Mouse (Mus musculus) ES-E14 (cell line): ENCODE measurements around the gene Vav3. TPM values are rescaled to one million over a fixed set of nuclear protein-coding genes. Genes with fewer than 3 reads are reported as not detected.

ENCODE experiments used
- DNase-seq: peaks from one replicate; pipeline ENCODE4 v3.0.0-alpha.2; 2013; ENCODE audit warnings: low read depth, low spot score
- H3K27ac ChIP-seq: 2 replicates; pipeline ENCODE4 v1.5.1; 2012; ENCODE audit warnings: low read depth, mild to moderate bottlenecking, low read length, moderate library complexity, mixed read lengths; ENCODE audit not compliant: poor library complexity, insufficient read depth, severe bottlenecking
- H3K36me3 ChIP-seq: 2 replicates; pipeline ENCODE4 v1.6.1; 2012; ENCODE audit warnings: mild to moderate bottlenecking, low read length, moderate library complexity, mixed read lengths; ENCODE audit not compliant: control insufficient read depth, poor library complexity, insufficient read depth, severe bottlenecking
- H3K4me1 ChIP-seq, 2 experiments: fragments of 150-350 bp in 1 of 2; sonication (generic) in 1 of 2; 2 replicates each; pipeline ENCODE4 v1.6.1; 2012; ENCODE audit warnings: low read length in 2 of 2, mild to moderate bottlenecking in 1 of 2, mixed read lengths in 1 of 2; ENCODE audit not compliant: control insufficient read depth in 2 of 2, insufficient read depth in 2 of 2, poor library complexity in 1 of 2
- H3K4me3 ChIP-seq, 2 experiments: fragments of 150-350 bp in 1 of 2; sonication (generic) in 1 of 2; 2 replicates each; pipeline ENCODE4 v1.5.1; 2012; ENCODE audit warnings: low read length in 2 of 2, low read depth in 1 of 2, mild to moderate bottlenecking in 1 of 2, mixed read lengths in 1 of 2; ENCODE audit not compliant: insufficient read depth in 1 of 2, poor library complexity in 1 of 2, severe bottlenecking in 1 of 2
- H3K9ac ChIP-seq: 2 replicates; pipeline ENCODE4 v1.6.1; 2012; ENCODE audit warnings: low read depth, mild to moderate bottlenecking, low read length, mixed read lengths; ENCODE audit not compliant: poor library complexity, insufficient read depth, severe bottlenecking
- H3K9me3 ChIP-seq: fragments of 150-350 bp; sonication (generic); 2 replicates; pipeline ENCODE4 v1.6.1; 2012; ENCODE audit warnings: low read depth, mild to moderate bottlenecking, low read length; ENCODE audit not compliant: control insufficient read depth, insufficient read depth
- CHD2 ChIP-seq: IDR thresholded peaks from 2 replicates; pipeline ENCODE4 v1.6.1; 2014; ENCODE audit warnings: mild to moderate bottlenecking, low read depth, low read length, inconsistent platforms
- HCFC1 ChIP-seq: IDR thresholded peaks from 2 replicates; pipeline ENCODE4 v1.6.1; 2012; ENCODE audit warnings: low read length, inconsistent platforms, borderline replicate concordance; ENCODE audit not compliant: insufficient read depth
- MAFK ChIP-seq: IDR thresholded peaks from 2 replicates; pipeline ENCODE4 v1.6.1; 2014; ENCODE audit warnings: mild to moderate bottlenecking, low read depth, low read length, inconsistent platforms; ENCODE audit not compliant: insufficient read depth
- ZC3H11A ChIP-seq: IDR thresholded peaks from 2 replicates; pipeline ENCODE4 v1.6.1; 2012; ENCODE audit warnings: low read depth, mild to moderate bottlenecking, inconsistent platforms, low read length, borderline replicate concordance
- ZNF384 ChIP-seq: IDR thresholded peaks from 2 replicates; pipeline ENCODE4 v1.6.1; 2012; ENCODE audit warnings: low read depth, low read length, inconsistent platforms
- in situ Hi-C, 2 experiments: fragments of 600-800 bp; cut with MboI; formaldehyde crosslinking; loops; one replicate each; pipeline ENCODE4 v1.15.1; 2025; ENCODE audit warnings: low sequenced_read_pairs in 2 of 2, inconsistent platforms in 1 of 2; ENCODE audit not compliant: unreplicated experiment in 2 of 2
- total RNA-seq: library from RNA; depleted of rRNA; stranded (reverse); fragments of 300-350 nt; gene quantifications from 2 replicates; pipeline ENCODE4 v1.2.3, GENCODE M21; 2012

Gene Vav3
- total RNA-seq, 1 experiment = 1.6 TPM

DNA sequence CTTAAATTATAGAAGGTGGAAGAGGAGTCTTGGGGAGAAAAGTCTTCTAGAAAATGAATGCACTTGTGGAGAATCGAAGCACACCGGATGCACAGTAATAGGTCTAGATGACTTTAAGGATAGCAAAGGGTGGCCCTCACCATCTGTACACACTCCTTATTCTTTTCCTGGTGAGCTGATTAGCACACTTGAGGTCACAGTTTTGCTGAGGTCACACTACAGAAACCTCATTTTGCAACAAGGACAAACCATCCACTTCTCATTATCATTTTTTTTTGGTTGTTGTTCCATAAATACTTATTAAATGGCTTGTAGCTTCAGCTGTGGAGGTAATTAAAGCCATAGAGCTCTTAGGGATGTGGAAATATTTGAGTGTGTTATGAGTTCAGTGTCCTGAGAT is 25.4 kb downstream of the Vav3 start:
- Histone ChIP-seq H3K9ac (no peak overlapping the region), H3K4me3 (no peak overlapping the region), H3K9me3 (no peaks in the 10 kb centered on the region), H3K36me3 (no peaks in the 10 kb centered on the region), H3K4me1 (no peaks in the 10 kb centered on the region), H3K27ac (no peak overlapping the region)
- no peak for TF ChIP-seq MAFK
- no peak for TF ChIP-seq HCFC1
- no peak for TF ChIP-seq CHD2
- TF ChIP-seq ZC3H11A = no peak
- no peak for TF ChIP-seq ZNF384
- in situ Hi-C loops = no loop called here
- no peak for DNase-seq

DNA sequence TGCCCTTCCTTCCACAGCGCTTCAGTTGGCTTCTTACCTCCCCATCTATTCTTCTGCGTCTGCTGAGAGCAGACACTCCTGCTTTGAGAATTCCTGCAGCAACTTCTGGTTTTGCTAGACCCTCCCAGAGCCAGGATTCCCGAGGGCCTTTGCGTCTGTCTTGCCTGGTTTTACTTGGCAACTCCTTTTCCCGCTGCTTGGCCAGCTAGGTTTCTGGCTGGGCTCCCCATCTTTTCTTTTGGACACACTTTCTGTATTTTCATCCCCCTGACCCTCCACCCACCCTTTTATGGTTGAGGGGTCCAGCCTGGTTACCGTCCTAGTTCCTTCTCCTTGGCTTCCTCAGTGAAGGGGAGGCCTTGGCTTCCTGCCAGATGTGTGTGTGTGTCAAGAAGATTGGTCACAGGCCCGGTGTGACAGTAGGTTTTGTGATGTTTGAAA is 26.0 kb downstream of the Vav3 start:
- Histone ChIP-seq H3K36me3 (no peaks in the 10 kb centered on the region), H3K4me3 (no peak overlapping the region), H3K4me1 (no peaks in the 10 kb centered on the region), H3K27ac (no peak overlapping the region), H3K9ac (no peak overlapping the region), H3K9me3 (no peaks in the 10 kb centered on the region)
- in situ Hi-C loops = no loop called here
- TF ChIP-seq MAFK (no peak), CHD2 (no peak), ZC3H11A (no peak), ZNF384 (no peak), HCFC1 (no peak)
- no peak for DNase-seq

DNA sequence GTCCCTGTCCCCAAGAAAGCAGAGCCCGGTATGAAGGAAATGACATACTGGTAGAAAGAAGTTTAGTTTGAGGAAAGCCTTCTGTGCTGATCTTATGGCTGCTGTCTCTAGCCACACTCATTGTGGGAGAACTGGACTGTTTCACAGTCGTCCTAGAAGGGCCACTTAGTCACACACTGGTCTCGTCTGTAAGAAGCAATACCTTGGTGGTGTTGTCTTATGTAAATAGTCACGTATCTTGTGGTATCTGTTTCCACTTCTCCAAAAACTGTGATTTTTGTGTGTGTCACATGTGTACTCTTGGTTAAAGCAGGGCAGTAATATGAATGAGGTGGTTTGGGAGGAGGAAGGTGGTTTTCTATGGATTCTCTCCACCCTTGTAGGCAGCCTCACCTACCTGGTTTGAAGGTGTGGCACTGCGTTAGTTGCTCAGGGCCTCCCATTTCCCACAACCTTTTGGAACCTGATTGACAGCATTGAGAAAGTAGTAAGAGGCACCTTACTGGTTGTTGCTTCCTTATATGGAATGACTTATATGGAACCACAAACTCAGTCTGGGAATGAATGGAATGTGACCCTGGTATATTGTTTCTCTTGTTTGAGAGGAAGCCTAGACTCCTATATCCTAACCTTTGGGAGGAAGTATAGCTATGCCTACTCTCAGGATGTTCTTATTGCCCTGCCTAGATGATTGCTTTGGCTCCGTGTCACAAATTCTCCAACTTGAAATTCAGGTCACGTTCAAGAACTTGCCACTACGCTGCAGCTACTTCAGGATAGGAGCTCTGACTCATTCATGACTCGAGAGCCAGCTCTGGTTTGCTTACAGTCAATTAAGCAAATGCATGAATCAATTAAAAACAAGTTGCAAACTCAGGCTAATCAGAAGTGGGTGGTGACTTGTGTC is 28.2 kb downstream of the Vav3 start:
- no peak overlapping the region for H3K27ac ChIP-seq
- H3K36me3 ChIP-seq = no peaks in the 10 kb centered on the region
- H3K9me3 ChIP-seq = no peaks in the 10 kb centered on the region
- TF ChIP-seq HCFC1 = no peak
- no peak for TF ChIP-seq CHD2
- no peak for TF ChIP-seq ZNF384
- no peak for TF ChIP-seq ZC3H11A
- TF ChIP-seq MAFK = no peak
- H3K4me1 ChIP-seq = no peaks in the 10 kb centered on the region
- DNase-seq = no peak
- H3K4me3 ChIP-seq = no peak overlapping the region
- in situ Hi-C loops = no loop called here
- H3K9ac ChIP-seq = no peak overlapping the region

- H3K36me3 ChIP-seq = no peaks in the 10 kb centered on the region
- DNase-seq = no peak
- H3K4me1 ChIP-seq = no peaks in the 10 kb centered on the region
- H3K4me3 ChIP-seq = no peak overlapping the region
- no peak overlapping the region for H3K27ac ChIP-seq
- no peaks in the 10 kb centered on the region for H3K9me3 ChIP-seq
- in situ Hi-C loops = no loop called here
- TF ChIP-seq MAFK (no peak), ZNF384 (no peak), CHD2 (no peak), ZC3H11A (no peak)
- no peak overlapping the region for H3K9ac ChIP-seq
Measured at GRCm38 (mm10) chr3:109371576-109371975, 31.1 kb downstream of the Vav3 start.
